Mouse (Mus musculus): ENCODE measurements around the gene Kcnk13. TPM values are rescaled to one million over a fixed set of nuclear protein-coding genes. Genes with fewer than 3 reads are reported as not detected.

Kcnk13 gene
- polyA plus RNA-seq, 1 experiment, result 0.38 TPM

- Histone ChIP-seq H3K4me1 (ENCODE audit: control insufficient read depth, insufficient read depth, insufficient read length, low read length) (peaks cover 8% of the 10 kb centered on the region; the same call in 1 of the 2 replicates), H3K27ac (ENCODE audit: insufficient read depth, low read depth, low read length) (peak overlapping the region; percentile 42), H3K36me3 (ENCODE audit: control insufficient read depth, insufficient read depth, low read length) (no peaks in the 10 kb centered on the region), H3K4me3 (ENCODE audit: low read depth, low read length) (no peak overlapping the region), H3K27me3 (ENCODE audit: control insufficient read depth, insufficient read depth, low read length) (no peaks in the 10 kb centered on the region)
- 72% methylated on average over 8 of the region's 8 CpGs for WGBS
- TF ChIP-seq CTCF (IDR thresholded peaks at IDR 0.05; ENCODE audit: extremely low read depth, insufficient read length, insufficient replicate concordance, low read depth, low read length), result no peak
- no peak for TF ChIP-seq POLR2A (IDR thresholded peaks at IDR 0.05; ENCODE audit: low read depth, low read length)
Observed at GRCm38 (mm10) chr12:99942441-99942840, 21.9 kb upstream of the Kcnk13 start.

- WGBS, result 70% methylated on average over 7 of the region's 7 CpGs
- Histone ChIP-seq H3K27ac (ENCODE audit: insufficient read depth, low read depth, low read length) (no peak overlapping the region), H3K27me3 (ENCODE audit: control insufficient read depth, insufficient read depth, low read length) (no peaks in the 10 kb centered on the region), H3K36me3 (ENCODE audit: control insufficient read depth, insufficient read depth, low read length) (no peaks in the 10 kb centered on the region), H3K4me3 (ENCODE audit: low read depth, low read length) (no peak overlapping the region), H3K4me1 (ENCODE audit: control insufficient read depth, insufficient read depth, insufficient read length, low read length) (no peaks in the 10 kb centered on the region)
- TF ChIP-seq CTCF (IDR thresholded peaks at IDR 0.05; ENCODE audit: extremely low read depth, insufficient read length, insufficient replicate concordance, low read depth, low read length) (peak; percentile 41; the same call in 1 of the 2 replicates), POLR2A (IDR thresholded peaks at IDR 0.05; ENCODE audit: low read depth, low read length) (no peak)
Observed at GRCm38 (mm10) chr12:99952928-99953327, 11.4 kb upstream of the Kcnk13 start.

GRCm38 (mm10) chr12:99956411-99956810 is 7.9 kb upstream of the Kcnk13 start:
- no peaks in the 10 kb centered on the region for H3K36me3 ChIP-seq (ENCODE audit: control insufficient read depth, insufficient read depth, low read length)
- no peak overlapping the region for H3K4me3 ChIP-seq (ENCODE audit: low read depth, low read length)
- TF ChIP-seq CTCF (IDR thresholded peaks at IDR 0.05; ENCODE audit: extremely low read depth, insufficient read length, insufficient replicate concordance, low read depth, low read length), result no peak
- no peak for TF ChIP-seq POLR2A (IDR thresholded peaks at IDR 0.05; ENCODE audit: low read depth, low read length)
- no peaks in the 10 kb centered on the region for H3K27me3 ChIP-seq (ENCODE audit: control insufficient read depth, insufficient read depth, low read length)
- H3K4me1 ChIP-seq (ENCODE audit: control insufficient read depth, insufficient read depth, insufficient read length, low read length), result no peaks in the 10 kb centered on the region
- WGBS, result 75% methylated on average over 7 of the region's 7 CpGs
- H3K27ac ChIP-seq (ENCODE audit: insufficient read depth, low read depth, low read length), result no peak overlapping the region

- H3K4me3 ChIP-seq (ENCODE audit: low read depth, low read length), result no peak overlapping the region
- TF ChIP-seq CTCF (IDR thresholded peaks at IDR 0.05; ENCODE audit: extremely low read depth, insufficient read length, insufficient replicate concordance, low read depth, low read length) (no peak), POLR2A (IDR thresholded peaks at IDR 0.05; ENCODE audit: low read depth, low read length) (no peak)
- no peaks in the 10 kb centered on the region for H3K36me3 ChIP-seq (ENCODE audit: control insufficient read depth, insufficient read depth, low read length)
- H3K27ac ChIP-seq (ENCODE audit: insufficient read depth, low read depth, low read length), result no peak overlapping the region
- H3K4me1 ChIP-seq (ENCODE audit: control insufficient read depth, insufficient read depth, insufficient read length, low read length), result no peaks in the 10 kb centered on the region
- H3K27me3 ChIP-seq (ENCODE audit: control insufficient read depth, insufficient read depth, low read length), result no peaks in the 10 kb centered on the region
- WGBS, result 60% methylated on average over 9 of the region's 9 CpGs
Observed at GRCm38 (mm10) chr12:99958068-99959060, 5.9 kb upstream of the Kcnk13 start.

- peaks cover 2% of the 10 kb centered on the region; the same call in 1 of the 2 replicates for H3K27me3 ChIP-seq (ENCODE audit: control insufficient read depth, insufficient read depth, low read length)
Observed at GRCm38 (mm10) chr12:99959291-99959690, 5.0 kb upstream of the Kcnk13 start.

GRCm38 (mm10) chr12:99959930-99960329 is 4.4 kb upstream of the Kcnk13 start:
- no peak overlapping the region for H3K4me3 ChIP-seq (ENCODE audit: low read depth, low read length)
- peaks cover 7% of the 10 kb centered on the region for H3K4me1 ChIP-seq (ENCODE audit: control insufficient read depth, insufficient read depth, insufficient read length, low read length)
- TF ChIP-seq POLR2A (IDR thresholded peaks at IDR 0.05; ENCODE audit: low read depth, low read length), result no peak
- no peak for TF ChIP-seq CTCF (IDR thresholded peaks at IDR 0.05; ENCODE audit: extremely low read depth, insufficient read length, insufficient replicate concordance, low read depth, low read length)
- H3K36me3 ChIP-seq (ENCODE audit: control insufficient read depth, insufficient read depth, low read length), result no peaks in the 10 kb centered on the region
- 22% methylated on average over 10 of the region's 10 CpGs for WGBS
- peaks cover 9% of the 10 kb centered on the region; the same call in 1 of the 2 replicates for H3K27me3 ChIP-seq (ENCODE audit: control insufficient read depth, insufficient read depth, low read length)
- H3K27ac ChIP-seq (ENCODE audit: insufficient read depth, low read depth, low read length), result no peak overlapping the region

More at GRCm38 (mm10) chr12:99959291-99959690, 5.0 kb upstream of the Kcnk13 start:
- TF ChIP-seq CTCF (IDR thresholded peaks at IDR 0.05; ENCODE audit: extremely low read depth, insufficient read length, insufficient replicate concordance, low read depth, low read length), result no peak
- no peak for TF ChIP-seq POLR2A (IDR thresholded peaks at IDR 0.05; ENCODE audit: low read depth, low read length)
- Histone ChIP-seq H3K4me1 (ENCODE audit: control insufficient read depth, insufficient read depth, insufficient read length, low read length) (peaks cover under 1% of the 10 kb centered on the region; the same call in 1 of the 2 replicates), H3K27ac (ENCODE audit: insufficient read depth, low read depth, low read length) (no peak overlapping the region), H3K36me3 (ENCODE audit: control insufficient read depth, insufficient read depth, low read length) (no peaks in the 10 kb centered on the region), H3K4me3 (ENCODE audit: low read depth, low read length) (no peak overlapping the region)

GRCm38 (mm10) chr12:99960675-99961074 is 3.6 kb upstream of the Kcnk13 start:
- Histone ChIP-seq H3K27ac (ENCODE audit: insufficient read depth, low read depth, low read length) (no peak overlapping the region), H3K4me3 (ENCODE audit: low read depth, low read length) (no peak overlapping the region), H3K36me3 (ENCODE audit: control insufficient read depth, insufficient read depth, low read length) (no peaks in the 10 kb centered on the region), H3K27me3 (ENCODE audit: control insufficient read depth, insufficient read depth, low read length) (peaks cover 16% of the 10 kb centered on the region), H3K4me1 (ENCODE audit: control insufficient read depth, insufficient read depth, insufficient read length, low read length) (peaks cover 9% of the 10 kb centered on the region)
- no peak for TF ChIP-seq POLR2A (IDR thresholded peaks at IDR 0.05; ENCODE audit: low read depth, low read length)
- TF ChIP-seq CTCF (IDR thresholded peaks at IDR 0.05; ENCODE audit: extremely low read depth, insufficient read length, insufficient replicate concordance, low read depth, low read length), result no peak
- WGBS, result 81% methylated on average over 7 of the region's 7 CpGs

Measured in small intestine, adult 2 months (tissue).